Mouse (Mus musculus) embryonic fibroblast, embryonic 13.5 days (primary cell): ENCODE data around the gene Sptbn4. TPM values are rescaled to one million over a fixed set of nuclear protein-coding genes. Genes with fewer than 3 reads are reported as not detected.
A peak's percentile ranks its signal among the peaks of the same experiment; 100 is the strongest.

Experiments used
- H3K27ac ChIP-seq: 2 replicates; pipeline ENCODE4 v1.5.1; 2012; ENCODE audit warnings: low read length, control low read depth, inconsistent platforms; ENCODE audit not compliant: insufficient read depth
- H3K4me1 ChIP-seq: 2 replicates; pipeline ENCODE4 v1.6.1; 2011; ENCODE audit warnings: low read length; ENCODE audit not compliant: control insufficient read depth, insufficient read depth
- H3K4me3 ChIP-seq: 2 replicates; pipeline ENCODE4 v1.5.1; 2011; ENCODE audit warnings: mild to moderate bottlenecking, control low read depth, low read length; ENCODE audit not compliant: insufficient read depth
- CTCF ChIP-seq: IDR thresholded peaks from 2 replicates; pipeline ENCODE4 v1.5.1; 2011; ENCODE audit warnings: mild to moderate bottlenecking, control low read depth, low read length, moderate library complexity, borderline replicate concordance; ENCODE audit not compliant: insufficient read depth
- POLR2A ChIP-seq: IDR thresholded peaks from 2 replicates; pipeline ENCODE4 v1.6.1; 2011; ENCODE audit warnings: low read depth, mild to moderate bottlenecking, control low read depth, low read length, moderate library complexity
- polyA plus RNA-seq: library from polyadenylated mRNA; stranded (reverse); fragments of >200 nt; gene quantifications from 2 replicates; pipeline ENCODE4 v1.2.4, GENCODE M21; 2011; ENCODE audit warnings: low read depth; ENCODE audit not compliant: missing spikeins, insufficient read length

Gene Sptbn4
- polyA plus RNA-seq, 1 experiment = 0.51 TPM

- Histone ChIP-seq H3K27ac (no peak overlapping the region), H3K4me3 (no peak overlapping the region), H3K4me1 (no peaks in the 10 kb centered on the region)
- TF ChIP-seq CTCF = peak; percentile 77
- TF ChIP-seq POLR2A = no peak
Measured at GRCm38 (mm10) chr7:27329326-27329947, 118.0 kb downstream of the Sptbn4 start.

- H3K27ac ChIP-seq = no peak overlapping the region
- H3K4me1 ChIP-seq = no peaks in the 10 kb centered on the region
- no peak for TF ChIP-seq POLR2A
- no peak for TF ChIP-seq CTCF
- H3K4me3 ChIP-seq = no peak overlapping the region
Measured at GRCm38 (mm10) chr7:27328648-27329047, 118.8 kb downstream of the Sptbn4 start.

- TF ChIP-seq POLR2A = no peak
- TF ChIP-seq CTCF = no peak
- Histone ChIP-seq H3K4me1 (no peaks in the 10 kb centered on the region), H3K27ac (no peak overlapping the region), H3K4me3 (no peak overlapping the region)
Measured at GRCm38 (mm10) chr7:27328161-27328560, 119.3 kb downstream of the Sptbn4 start.

GRCm38 (mm10) chr7:27327500-27327899 lies 120.0 kb downstream of the Sptbn4 start:
- H3K27ac ChIP-seq = no peak overlapping the region
- H3K4me1 ChIP-seq = no peaks in the 10 kb centered on the region
- H3K4me3 ChIP-seq = no peak overlapping the region
- TF ChIP-seq CTCF (no peak), POLR2A (no peak)

- Histone ChIP-seq H3K4me1 (no peaks in the 10 kb centered on the region), H3K27ac (no peak overlapping the region), H3K4me3 (no peak overlapping the region)
- no peak for TF ChIP-seq CTCF
- no peak for TF ChIP-seq POLR2A
Measured at GRCm38 (mm10) chr7:27326101-27326880, 121.2 kb downstream of the Sptbn4 start.

- TF ChIP-seq POLR2A = no peak
- TF ChIP-seq CTCF = no peak
- H3K4me1 ChIP-seq = no peaks in the 10 kb centered on the region
- H3K4me3 ChIP-seq = no peak overlapping the region
- no peak overlapping the region for H3K27ac ChIP-seq
Measured at GRCm38 (mm10) chr7:27325697-27326096, 121.8 kb downstream of the Sptbn4 start.

GRCm38 (mm10) chr7:27324928-27325327 lies 122.6 kb downstream of the Sptbn4 start:
- TF ChIP-seq POLR2A (no peak), CTCF (no peak)
- no peak overlapping the region for H3K27ac ChIP-seq
- H3K4me1 ChIP-seq = no peaks in the 10 kb centered on the region
- H3K4me3 ChIP-seq = no peak overlapping the region

- Histone ChIP-seq H3K4me3 (no peak overlapping the region), H3K4me1 (no peaks in the 10 kb centered on the region), H3K27ac (no peak overlapping the region)
- TF ChIP-seq POLR2A = no peak
- no peak for TF ChIP-seq CTCF
Measured at GRCm38 (mm10) chr7:27324161-27324560, 123.3 kb downstream of the Sptbn4 start.

- Histone ChIP-seq H3K4me1 (no peaks in the 10 kb centered on the region), H3K27ac (no peak overlapping the region), H3K4me3 (no peak overlapping the region)
- TF ChIP-seq CTCF = no peak
- no peak for TF ChIP-seq POLR2A
Measured at GRCm38 (mm10) chr7:27323001-27323400, 124.5 kb downstream of the Sptbn4 start.

GRCm38 (mm10) chr7:27322291-27322690 lies 125.2 kb downstream of the Sptbn4 start:
- no peak for TF ChIP-seq POLR2A
- no peak for TF ChIP-seq CTCF
- Histone ChIP-seq H3K4me3 (no peak overlapping the region), H3K27ac (no peak overlapping the region), H3K4me1 (no peaks in the 10 kb centered on the region)

- no peaks in the 10 kb centered on the region for H3K4me1 ChIP-seq
- no peak overlapping the region for H3K4me3 ChIP-seq
- no peak overlapping the region for H3K27ac ChIP-seq
- TF ChIP-seq POLR2A (no peak), CTCF (no peak)
Measured at GRCm38 (mm10) chr7:27319411-27319810, 128.1 kb downstream of the Sptbn4 start.
